Mouse (Mus musculus) layer of hippocampus, adult 9-10 months (tissue): ENCODE results near the gene Sdhaf2.

ENCODE experiments used
- DNase-seq: peaks from one replicate; pipeline ENCODE4 v3.0.0; 2022; ENCODE audit warnings: low spot score

Sdhaf2 gene

DNA sequence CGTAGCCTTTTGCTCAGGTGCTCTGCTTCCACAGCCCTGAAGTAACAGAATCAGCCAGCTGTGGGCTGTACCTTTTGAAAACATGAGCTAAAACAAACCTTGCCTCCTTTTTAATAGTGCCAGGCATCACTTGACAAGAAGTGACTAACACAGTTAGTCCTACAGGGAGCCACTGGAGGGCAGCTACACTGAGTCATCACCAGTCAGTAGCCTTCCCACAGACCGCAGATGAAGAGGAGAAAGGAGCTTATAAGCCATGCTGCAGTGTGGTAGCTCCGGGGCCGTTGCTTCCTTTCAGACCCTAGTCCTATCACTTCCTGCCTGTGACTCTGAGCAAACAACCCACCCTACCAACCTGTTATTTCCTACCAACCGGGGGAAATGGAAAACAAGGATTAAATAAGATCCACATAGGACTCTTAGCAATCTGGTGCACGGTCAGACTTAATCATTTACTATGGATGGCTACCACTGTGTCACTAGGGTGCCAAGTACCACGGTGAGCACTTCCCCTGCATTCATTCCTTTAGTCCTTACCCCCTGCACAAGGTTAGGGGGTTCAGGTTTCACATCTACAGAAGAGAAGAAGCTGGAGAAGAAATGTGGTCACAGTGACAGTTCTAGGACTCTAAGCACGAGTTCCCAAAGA lies 28.3 kb downstream of the Sdhaf2 start:
- no peak for DNase-seq

DNA sequence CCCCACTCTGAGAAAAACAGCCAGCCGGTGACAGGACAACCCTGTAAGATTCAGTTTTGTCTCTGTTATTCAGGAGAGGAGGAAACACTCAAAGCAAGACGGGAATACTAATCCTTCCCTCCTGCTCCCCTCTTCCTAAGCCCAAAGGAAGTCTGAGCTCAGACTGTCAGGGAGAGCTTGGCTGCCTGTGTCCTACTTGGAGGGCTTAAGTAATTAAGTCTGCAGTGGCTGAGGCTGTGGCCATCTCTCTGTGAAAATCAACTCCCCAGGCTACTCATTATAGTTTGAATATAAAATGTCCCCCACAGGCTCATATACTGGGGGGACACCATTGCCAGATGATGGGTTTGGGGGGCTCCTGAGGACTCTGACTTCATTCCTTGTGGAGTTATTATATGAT lies 29.0 kb downstream of the Sdhaf2 start:
- DNase-seq, result no peak

DNA sequence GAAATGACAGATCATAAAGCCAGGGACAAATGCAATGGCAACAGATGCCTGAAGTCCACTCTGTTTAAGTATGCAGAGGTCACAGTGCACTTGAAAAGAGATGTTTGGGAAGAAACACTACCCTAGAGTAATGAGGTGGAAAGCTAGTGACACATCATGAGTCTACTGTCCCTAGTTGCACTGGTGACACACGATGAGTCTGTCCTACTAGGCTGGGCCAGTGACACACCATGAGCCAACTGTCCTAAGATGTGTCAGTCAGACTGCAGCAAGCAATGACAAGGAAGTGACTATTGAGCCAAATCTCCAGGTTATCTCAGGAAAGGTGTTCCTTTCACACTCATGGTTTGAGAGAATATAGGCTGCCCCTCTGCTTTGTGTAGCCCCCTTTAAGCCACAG lies 30.3 kb downstream of the Sdhaf2 start:
- DNase-seq, result no peak

- peak; percentile 73 for DNase-seq
Measured at GRCm38 (mm10) chr19:10486264-10486738, 39.6 kb downstream of the Sdhaf2 start.

DNA sequence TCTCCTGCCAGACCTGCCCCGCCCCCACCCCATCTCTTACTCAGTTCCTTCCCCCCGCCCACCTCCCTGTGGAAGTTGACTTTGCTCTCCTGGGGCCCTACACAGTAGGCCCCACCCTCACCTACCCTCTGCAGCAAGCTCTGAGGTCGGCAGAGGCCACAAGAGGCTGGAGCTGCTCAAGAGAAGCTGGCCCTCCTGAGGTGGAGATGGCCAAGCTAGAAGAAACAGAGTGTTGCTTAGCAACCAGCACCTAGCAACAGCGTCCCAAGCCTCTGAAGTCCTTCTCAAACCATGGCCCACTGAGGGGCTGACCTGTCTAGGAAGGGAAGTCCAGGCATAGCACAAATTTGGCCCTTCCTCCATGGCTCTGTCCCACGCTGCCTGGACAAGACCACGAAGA lies 43.2 kb downstream of the Sdhaf2 start, which contains the start of gene Ppp1r32:
Gene Ppp1r32, minus strand, starts transcription at position 226 of the 400 bp plus-strand sequence.
- no peak for DNase-seq

DNA sequence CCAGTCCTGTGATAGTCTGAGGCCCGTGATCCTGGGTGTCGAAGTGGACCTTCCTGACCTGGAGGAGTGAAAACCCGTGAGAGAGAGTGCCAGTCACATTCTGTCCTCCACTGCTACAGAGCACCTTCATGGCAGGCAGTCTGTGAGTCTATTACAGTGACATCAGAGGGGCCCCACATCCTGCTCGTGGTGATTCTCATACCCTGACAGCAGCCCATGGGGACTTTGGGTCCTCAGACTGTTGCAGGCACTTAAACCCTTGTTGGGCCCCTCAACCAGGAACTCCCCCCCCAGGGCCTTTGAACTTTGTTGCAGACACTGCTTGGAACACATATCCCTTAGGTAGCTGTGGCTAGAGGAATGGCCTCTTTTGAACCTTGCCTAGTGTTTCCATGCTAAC lies 46.4 kb downstream of the Sdhaf2 start:
- no peak for DNase-seq

DNA sequence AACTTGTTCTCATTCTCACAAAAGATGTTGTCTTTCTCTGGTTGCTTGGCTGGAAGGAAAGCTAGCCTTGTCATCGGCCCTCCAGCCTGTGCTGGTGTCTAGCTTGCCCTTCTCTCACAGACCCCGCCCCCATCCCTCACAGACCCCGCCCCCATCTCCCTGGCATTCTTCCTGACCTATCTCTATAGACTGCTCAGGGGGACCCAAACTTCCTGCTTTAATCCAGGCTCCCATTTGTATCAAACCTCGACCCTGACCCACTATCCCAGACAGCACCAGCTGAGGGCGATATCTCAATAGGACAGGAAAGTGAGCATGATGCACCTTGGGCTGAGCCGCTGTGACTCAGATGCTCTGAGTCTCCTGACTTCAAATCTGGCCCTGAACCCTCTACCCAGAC lies 52.2 kb downstream of the Sdhaf2 start:
- DNase-seq, result no peak

GRCm38 (mm10) chr19:10472958-10473357 lies 53.0 kb downstream of the Sdhaf2 start:
- no peak for DNase-seq

DNA sequence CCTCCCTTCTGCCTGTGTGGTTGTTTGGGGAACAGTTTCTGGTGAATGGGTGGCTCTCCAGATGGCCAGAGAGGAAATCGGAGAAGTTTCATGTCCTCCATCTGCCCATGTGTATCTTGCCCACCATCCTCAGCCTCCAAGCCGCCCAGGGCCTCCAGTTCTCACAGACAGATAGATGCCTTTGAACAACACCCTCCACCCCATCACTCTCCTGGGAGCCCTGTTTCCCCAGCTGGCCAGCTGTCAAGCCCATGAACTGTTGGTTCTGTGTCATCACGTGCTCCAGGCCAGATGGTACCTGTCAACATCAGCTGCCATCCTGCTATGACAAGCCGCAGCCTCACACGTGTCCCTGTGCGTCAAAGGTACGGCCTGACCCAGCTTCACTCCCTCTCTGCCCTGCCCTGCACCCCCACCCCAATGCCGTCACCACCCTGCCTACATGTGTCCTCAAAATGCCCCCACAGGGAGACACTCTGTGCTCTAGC lies 56.7 kb downstream of the Sdhaf2 start:
- DNase-seq, result no peak

- DNase-seq, result no peak
Measured at GRCm38 (mm10) chr19:10464427-10464826, 61.5 kb downstream of the Sdhaf2 start.

DNA sequence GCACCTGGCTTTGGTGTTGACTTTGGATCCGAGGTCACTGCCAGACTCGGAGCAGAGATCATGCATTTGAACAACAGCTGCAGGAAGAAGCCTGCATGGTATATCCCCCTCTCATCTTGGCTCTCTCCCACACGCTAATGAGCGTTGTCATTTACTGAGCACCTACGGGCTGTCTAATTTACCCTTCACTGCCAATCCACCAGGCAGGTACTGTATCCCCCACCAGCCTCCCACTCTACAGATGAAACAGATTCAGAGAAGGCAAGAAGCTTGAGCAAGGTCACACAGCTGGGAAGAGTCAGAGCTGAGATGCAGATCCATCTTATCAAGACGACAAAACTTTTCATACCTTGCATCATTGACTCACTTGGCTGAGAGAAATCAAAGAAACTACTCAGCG lies 64.4 kb downstream of the Sdhaf2 start:
- DNase-seq, result no peak

- no peak for DNase-seq
Measured at GRCm38 (mm10) chr19:10459907-10460306, 66.0 kb downstream of the Sdhaf2 start.

DNA sequence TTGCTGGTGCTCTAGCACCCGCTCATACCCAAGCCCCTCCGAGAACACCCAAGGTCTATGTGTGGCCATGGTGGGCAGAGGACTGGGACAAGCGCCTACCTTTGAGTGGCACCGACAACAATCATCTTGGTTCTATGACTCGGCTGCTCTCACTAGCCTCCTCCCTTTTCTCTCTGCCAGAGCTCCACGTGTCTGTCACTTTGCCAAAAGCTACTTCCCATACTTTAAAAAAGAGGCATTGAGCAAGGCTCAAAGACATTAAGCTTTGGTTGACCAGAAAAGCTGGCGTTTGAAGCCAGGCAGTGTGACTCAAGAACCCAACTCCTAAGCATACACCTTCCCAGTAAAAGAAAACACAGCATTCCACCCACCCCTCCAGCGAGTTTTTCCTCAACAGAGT lies 67.8 kb downstream of the Sdhaf2 start:
- no peak for DNase-seq

DNA sequence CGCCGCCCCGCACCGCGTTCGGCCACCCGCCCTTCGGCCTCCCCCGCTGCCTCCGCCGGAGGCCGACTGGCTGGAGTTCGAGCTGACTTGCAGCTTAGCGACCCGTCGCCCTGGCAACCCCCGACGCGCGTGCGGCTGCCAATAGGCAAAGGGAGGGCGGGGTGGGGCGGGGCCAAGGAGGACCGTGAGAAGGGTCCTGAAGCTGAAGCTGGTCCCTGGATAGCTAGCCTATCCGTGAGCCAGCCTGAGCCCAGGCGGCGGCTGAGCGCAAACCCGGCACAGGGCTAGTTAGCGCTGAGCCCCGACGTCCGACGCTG lies 68.5 kb downstream of the Sdhaf2 start:
- no peak for DNase-seq

DNA sequence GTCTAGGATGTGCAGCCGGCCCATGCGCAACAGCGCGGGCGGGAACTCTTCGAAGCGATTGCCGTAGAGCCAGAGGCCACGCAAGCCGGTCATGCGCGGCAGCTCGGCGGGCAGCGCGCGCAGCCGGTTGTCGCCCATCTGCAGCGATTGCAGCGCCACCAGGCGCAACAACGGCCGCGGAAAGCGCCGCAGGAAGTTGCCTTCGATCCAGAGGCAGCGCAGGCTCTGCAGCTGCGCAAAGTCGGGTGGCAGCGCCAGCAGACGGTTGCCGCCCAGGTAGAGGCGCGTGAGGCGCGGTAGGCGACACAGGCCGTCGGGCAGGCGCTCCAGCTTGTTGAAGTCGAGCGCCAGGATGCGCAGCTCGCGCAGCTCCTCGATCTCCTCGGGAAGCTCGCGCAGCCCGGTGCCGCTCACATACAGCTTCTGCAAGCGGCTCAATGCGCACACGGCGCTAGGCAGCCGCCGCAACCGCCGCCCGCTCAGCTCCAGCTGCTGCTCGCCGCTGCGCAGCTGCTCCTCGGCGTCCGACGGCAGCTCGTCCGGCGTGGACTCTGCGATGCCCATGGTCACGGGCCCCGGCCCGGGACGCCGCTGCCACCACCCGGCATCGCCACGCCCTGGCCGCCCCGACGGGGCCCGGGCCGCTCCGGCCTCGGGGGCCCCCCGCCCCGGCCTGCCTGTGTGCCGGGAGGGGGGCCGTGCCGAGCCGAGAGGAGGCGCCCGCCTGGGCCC lies 69.0 kb downstream of the Sdhaf2 start, which contains the start of gene Lrrc10b:
Gene Lrrc10b, minus strand, starts transcription at position 722 of the 732 bp plus-strand sequence.
- no peak for DNase-seq

GRCm38 (mm10) chr19:10455437-10455806 lies 70.5 kb downstream of the Sdhaf2 start:
- DNase-seq, result no peak

GRCm38 (mm10) chr19:10454718-10455436 lies 71.1 kb downstream of the Sdhaf2 start:
- DNase-seq, result no peak
